Mouse (Mus musculus): ENCODE data around the gene Sgsm1. TPM values are rescaled to one million over a fixed set of nuclear protein-coding genes. Genes with fewer than 3 reads are reported as not detected.

Gene Sgsm1
- total RNA-seq, 2 experiments from 2014 or later = 0.52 to 1.1 TPM

DNA sequence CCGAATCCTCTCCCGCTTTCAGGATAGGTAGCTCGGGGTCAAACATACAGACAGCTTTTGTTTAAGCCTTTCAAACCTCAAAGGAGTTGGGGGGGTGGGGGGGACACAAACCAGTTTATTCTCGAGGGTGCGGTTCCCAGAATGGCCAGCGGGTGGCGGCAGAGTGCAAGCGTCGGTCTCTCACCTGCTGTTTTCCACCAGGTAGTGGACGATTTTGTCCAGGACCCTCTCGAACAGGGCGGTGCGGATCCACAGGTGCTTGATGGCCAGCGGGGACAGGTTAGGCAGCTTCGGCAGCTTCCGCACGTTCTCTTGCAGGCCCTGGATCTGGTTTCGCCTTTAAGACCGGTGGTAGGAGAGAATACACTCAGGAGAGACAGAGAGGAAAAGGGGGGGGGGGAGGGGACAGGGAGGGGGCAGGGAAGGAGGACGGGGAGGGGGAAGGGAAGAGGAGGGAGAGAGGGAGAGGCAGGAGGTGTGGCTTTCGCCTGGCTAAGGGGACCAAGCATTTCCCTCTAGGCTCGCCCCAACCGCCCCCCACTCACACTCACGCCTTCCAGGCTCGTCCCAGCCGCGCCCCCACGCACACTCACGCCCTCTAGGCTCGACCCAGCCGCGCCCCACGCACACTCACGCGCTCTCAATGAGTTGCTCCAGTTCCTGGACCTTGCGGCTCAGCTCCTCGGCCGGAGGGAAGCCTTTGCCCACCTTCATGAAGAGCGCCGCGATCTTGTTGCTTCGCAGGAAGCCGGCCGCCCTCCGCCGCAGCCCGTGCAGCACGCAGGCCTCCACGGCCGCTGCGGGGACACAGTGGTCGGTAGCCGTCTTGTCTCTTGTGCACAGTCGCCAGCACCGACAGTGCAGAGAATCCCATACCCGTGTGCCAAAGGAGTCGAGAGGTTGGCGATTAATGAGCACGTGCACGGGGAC lies 23.7 kb downstream of the Sgsm1 start:
- intact Hi-C loops (cut with DNase I) = no loop called here
- DNase-seq (ENCODE audit: low spot score) = no peak

DNA sequence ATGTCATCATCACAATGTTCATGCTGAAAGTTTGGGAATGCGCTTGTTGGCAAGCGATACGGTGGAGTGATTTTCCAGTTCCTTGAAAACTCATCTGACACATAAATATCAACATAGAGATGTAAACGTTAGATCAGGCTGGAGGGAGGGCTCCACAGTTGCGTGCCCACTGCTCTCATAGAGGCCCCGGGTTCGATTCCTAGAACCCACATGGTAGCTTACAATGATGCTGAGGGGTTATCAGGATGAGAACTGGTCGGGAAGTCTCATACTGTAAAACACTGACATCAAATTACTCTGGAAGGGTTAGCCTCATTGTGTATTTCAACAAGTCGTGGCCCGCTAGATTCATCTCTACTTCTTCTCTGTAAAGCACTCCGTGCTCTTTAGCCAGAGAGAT lies 24.5 kb downstream of the Sgsm1 start:
- no peak for DNase-seq (ENCODE audit: low spot score)
- intact Hi-C loops (cut with DNase I) = no loop called here

DNA sequence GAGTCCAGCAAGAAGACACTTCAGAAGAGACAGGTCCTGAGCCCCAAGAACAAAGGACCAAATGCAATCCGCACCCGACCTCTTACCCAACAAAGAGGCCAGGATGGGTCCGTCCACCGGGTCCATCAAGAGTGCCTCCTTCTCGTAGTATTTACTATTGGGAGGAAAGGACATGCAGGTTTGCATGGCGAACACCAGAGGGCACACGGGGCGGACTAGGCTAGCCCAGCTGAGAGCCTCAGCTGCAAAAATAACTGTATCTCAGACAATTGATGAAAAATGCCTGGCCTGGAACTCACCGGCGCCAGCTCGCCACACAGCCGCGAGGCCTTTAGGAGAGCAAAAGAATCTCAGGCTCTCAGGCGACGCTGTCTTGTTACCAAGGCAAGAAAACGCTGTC lies 25.0 kb downstream of the Sgsm1 start:
- DNase-seq (ENCODE audit: low spot score) = no peak
- intact Hi-C loops (cut with DNase I) = no loop called here

DNA sequence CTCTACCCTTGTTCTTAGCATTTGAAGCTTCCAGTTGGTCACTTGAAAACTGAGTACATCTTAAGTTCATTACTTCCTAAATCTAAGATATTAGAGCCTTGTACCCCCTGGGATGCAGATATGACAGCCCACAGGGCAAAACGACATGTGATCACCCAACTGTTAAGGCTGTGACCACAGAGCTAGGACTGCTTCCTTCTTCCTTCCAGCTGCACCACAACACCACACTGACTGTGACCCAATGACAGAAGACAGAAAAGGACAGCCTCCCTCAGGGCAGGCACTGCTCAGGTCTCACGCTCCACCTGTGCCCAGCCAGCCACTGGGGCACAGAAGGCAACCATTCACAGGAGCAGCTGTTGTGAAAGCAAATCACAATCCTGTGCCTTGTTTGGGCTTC lies 26.9 kb downstream of the Sgsm1 start:
- no peak for DNase-seq (ENCODE audit: low spot score)
- intact Hi-C loops (cut with DNase I) = no loop called here

DNA sequence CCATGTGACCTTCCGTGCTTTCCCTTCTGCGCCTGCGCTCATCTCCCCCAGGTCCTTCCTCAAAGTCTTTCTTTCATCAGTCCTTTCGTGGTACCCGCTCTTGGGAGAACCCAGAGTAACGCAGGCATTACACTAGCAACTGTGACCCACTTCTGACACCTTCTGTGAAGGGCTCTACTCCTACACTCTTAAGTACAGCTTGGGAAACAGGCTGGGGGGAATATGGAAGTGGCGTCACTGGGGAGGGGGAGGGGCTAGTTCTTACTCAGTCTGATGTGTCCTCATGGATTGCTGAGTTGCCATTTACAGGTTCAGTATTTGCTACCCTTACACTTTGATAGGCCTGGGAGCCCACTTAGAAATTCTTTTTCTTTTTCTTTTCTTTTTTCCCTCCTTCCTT lies 29.0 kb downstream of the Sgsm1 start:
- intact Hi-C loops (cut with DNase I) = no loop called here
- DNase-seq (ENCODE audit: low spot score) = no peak

DNA sequence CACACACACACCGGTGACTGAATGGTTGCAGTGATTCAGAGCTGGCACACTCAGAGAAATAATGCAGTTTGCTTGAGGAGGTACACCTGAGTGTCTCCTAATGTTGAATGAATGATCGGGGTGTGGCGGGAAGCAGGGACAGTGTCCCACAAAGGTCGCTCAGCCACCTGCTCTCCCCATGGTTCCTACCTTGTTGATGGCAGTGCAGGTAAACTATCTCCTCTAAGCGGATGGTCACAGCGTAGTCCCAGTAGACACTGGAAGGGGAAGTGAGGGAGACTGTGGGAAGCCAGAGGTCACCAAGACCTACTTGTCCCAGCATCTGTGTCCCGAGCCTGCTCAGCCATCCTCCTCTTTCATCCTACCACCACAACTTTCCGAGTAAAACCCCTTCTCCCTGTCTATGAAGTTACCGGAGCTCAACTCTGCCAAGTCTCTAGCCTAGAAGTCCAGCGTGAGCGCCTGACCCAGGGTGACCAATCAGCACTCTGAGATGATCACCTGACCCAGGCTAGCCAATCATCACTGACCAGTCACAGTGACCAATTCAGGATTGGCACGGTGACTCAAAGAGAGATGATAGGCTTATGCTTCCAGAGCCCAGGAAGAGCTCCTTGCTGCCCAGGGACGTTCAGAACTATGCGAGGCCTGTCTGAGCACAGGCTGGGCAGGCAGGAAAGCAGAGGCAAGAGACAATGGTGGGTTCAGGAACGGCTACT lies 30.3 kb downstream of the Sgsm1 start:
- no peak for DNase-seq (ENCODE audit: low spot score)
- intact Hi-C loops (cut with DNase I) = no loop called here

DNA sequence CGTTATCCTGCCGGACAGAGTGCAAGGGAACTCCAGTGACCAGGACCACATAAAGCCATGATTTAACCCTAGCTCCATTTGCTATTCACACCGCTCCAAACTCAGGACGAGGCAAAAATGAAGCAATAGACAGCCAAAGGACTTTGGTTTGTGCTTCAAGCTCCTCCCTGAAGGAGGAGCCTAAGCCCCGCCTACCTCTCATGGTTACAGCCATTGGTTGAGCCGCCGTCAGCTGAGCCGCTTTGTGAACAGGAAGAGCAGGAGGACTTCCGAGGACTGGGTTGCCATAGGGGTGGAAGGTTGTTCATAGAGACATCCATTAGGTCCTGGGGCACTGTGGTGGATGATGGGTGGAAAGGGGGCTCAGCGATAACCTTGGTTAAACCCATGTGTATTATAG lies 34.7 kb downstream of the Sgsm1 start:
- no peak for DNase-seq (ENCODE audit: low spot score)
- intact Hi-C loops (cut with DNase I) = no loop called here

DNA sequence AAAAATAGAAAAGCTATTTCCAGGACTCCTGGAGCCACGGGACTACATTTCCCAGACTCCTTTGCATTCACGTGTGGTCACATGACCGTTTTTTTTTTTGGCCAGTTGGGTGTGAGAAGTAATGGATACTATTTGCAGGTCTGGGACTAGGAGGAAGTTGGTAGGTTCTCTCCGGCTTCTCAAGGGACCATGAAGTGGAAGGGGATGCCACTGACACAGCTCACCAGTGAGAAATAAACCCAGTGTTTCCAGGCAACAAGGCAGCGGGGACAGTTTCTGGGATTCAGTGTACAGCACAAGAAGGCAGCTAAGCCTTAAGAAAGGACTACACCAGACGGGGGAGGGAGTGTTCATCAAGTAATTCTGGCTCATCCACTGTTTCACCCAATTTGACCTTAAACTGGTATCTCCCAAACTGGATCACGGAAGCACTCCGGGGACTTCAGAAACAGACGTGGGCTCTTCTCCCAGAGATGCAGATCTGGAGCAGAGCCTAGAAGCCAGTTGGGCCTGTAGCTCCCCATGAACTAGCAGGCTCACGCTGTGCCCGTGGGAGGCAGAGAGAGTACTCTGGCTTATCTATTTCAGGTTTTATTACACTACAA lies 39.3 kb downstream of the Sgsm1 start:
- intact Hi-C loops (cut with DNase I) = no loop called here
- no peak for DNase-seq (ENCODE audit: low spot score)

DNA sequence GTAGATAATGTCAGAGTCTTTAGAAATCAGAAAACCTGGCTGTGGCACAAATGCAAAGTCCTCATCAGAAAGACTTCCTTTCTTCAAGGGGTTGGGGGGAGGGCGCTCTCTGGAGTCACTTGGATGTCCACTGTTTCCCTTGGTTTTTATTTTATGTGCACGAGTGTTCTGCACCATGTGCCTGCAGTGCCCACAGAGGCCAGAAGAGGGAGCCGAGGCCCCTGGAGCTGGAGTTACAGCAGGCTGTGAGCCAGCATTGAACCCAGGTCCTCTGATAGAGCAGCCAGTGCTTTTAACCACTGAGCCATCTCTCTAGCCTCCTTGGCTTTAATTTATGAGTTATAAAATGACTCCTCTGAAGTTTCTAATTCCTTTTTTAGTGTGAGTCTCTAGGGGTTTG lies 40.5 kb downstream of the Sgsm1 start:
- no peak for DNase-seq (ENCODE audit: low spot score)
- intact Hi-C loops (cut with DNase I) = no loop called here

DNA sequence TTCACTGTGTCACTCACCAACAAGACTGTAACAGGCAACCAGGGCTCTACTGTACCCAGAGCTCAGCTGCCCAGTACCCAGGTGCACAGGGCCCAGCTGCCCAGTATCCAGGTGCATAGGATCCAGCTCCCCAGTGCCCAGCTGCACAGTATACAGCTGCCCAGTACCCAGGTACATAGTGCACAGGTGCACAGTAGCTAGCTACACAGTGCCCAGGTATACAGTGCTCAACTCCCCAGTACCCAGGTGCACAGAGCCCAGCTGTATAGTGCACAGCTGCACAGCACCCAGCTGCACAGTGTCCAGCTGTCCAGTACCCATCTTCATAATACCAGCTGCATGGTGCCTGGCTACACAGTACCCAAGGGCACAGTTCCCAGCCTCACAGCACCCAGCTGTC lies 42.3 kb downstream of the Sgsm1 start:
- no peak for DNase-seq (ENCODE audit: low spot score)
- intact Hi-C loops (cut with DNase I) = no loop called here

DNA sequence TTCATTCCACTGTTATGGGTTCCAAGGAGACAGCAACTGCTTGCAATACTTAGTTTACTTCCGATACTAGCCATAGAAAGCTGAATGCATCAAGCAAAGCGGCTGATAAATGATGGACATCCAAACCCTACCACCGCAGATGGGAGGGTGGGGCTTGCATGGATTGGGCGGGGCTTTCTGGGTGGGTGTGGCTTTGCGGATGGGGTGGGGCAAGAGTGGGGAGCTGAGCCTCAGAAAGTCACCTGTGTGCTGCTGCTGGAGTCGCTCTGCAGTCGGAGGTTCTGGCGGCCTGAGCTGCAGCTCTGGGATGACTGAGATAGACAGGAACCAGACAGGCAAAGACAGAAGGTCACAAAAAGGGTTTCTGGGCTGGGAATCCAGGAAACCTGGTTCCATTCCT lies 44.9 kb downstream of the Sgsm1 start:
- no peak for DNase-seq (ENCODE audit: low spot score)
- intact Hi-C loops (cut with DNase I) = no loop called here

DNA sequence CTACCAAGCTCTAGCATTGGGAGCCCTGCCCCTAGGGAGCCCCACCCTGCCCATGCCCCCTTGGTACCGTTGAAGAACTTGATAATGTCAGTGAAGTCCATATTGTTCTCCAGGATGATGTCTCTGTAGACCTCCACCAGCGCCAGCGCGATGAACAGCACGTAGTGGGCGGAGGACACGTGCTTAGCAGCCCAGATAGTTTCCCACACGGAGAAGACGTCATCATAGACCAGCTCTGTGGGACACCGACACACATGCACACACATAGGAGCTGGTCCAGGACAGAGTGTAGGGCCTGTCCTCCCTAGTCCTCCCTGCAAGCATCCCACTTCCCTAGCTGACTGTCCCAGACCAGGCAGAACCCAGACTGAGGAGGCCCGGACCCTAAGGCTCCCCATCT lies 59.8 kb downstream of the Sgsm1 start:
- no peak for DNase-seq (ENCODE audit: low spot score)
- intact Hi-C loops (cut with DNase I) = no loop called here

DNA sequence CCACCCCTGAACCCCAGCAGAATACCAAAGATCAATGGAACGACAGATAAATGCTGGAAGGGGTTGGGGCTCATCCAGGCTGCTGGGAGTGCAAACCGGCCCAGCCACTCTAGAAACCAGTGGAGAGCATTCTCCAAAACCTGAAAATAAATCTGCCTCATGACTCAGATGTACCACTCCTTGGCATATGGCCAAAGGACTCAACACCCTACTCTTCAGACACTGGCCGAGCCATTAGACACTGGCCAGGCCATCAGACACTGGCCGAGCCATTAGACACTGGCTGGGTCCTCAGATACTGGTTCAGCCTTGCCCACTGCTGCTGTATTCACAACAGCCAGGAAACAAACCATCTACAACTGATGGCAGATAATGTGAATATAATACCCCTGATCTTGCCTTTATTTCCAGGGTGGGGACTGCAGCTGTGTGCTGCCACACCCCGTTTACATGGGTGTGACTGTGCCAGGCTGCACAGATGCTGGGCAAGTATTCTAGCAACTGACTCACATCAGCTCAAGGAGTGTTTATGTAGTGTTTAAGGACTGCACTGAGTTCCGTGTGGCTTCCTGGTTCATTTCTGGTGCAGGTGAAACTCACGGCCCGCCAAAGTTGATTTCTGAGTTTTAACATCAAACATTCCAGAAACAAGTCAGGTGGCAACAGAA lies 61.2 kb downstream of the Sgsm1 start:
- DNase-seq (ENCODE audit: low spot score) = no peak
- intact Hi-C loops (cut with DNase I) = no loop called here

DNA sequence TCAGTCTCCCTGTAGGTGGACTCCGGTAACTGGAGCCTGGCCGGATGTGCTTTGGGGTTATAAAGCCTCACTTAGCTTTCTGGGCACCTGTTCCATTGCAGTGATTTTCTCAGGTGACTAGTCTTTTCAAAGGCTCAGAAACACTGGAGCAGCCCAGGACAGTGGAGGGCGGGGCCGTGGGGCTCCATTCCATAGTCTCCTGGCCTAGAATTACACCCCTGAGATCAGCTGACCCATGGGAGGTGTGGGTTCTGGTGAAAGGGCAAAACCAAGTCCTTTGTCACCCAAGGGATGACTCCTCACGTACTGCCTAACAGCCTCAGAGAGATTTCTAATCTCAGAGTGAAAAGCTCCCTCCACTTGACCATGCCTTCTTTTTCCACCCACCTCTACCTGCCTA lies 80.4 kb downstream of the Sgsm1 start:
- DNase-seq (ENCODE audit: low spot score) = no peak
- intact Hi-C loops (cut with DNase I) = no loop called here

DNA sequence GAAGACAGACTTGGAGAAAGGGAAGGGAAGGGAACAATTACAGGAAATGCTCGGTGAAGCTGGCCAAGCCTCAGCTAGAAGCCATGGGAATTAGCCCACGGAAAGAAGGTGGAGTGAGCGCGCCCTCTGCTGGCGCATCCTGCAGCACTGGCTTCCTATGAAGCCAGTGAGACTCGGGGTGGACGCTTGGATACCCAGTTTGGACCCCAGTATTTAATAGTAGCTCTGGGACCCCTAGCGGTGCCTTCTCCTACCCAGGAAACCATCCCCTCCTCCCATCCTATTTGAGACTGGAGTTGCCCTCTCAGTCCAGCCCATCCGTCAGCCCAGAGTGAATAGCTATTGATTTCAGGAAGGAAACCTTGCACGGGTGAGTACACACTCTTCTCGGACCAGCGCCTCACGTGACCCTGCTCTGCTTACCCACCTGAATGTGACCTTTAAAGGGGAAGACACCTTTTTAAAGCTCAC lies 83.9 kb downstream of the Sgsm1 start, which contains the start of gene Tmem211:
Tmem211 (plus strand) TSS at position 278 of the 471 bp plus-strand sequence.
- intact Hi-C loops (cut with DNase I) = loop anchor here (1.0 to 2.0 kb wide), 2 partner anchors 46 to 128 kb away; no protein-coding TSS in a partner anchor
- DNase-seq (ENCODE audit: low spot score) = peak; percentile 73

DNA sequence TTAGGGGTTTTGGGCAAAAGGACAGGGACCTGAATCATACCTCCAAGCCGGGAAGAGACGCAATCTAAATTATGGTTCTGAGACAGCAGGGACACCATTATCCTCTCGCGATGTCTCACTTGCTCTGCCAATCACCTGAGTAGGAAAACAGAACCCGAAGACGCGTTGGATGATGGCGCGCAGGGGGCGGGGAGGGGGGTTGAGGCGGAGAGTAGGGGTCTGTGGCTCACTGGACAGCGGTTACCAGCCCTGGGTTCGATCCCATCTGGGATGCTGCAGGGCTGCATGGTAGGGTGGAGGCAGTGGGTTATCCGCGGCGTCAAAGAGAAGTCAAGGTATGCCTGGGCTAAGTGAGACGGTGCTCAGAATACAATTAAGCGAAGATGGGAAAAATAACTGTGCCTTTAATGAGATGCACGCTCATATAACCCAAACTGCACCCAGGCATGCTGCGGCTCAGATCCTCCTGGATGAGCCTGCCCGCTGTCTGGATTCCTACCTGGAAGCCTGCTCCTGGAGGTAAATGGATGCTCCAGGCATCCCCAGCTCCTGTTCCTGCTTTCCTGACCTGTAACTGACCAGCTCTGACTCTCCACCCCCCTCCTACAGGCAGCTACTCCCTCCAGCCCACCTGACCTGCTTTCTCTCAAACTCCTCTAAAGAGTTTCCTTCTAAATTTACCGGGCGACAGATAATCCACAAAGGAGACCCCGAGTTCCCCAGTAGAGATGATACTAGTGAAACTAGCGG lies 84.7 kb downstream of the Sgsm1 start:
- intact Hi-C loops (cut with DNase I) = loop anchor here (1.0 to 2.0 kb wide), 3 partner anchors 46 to 127 kb away; no protein-coding TSS in a partner anchor
- no peak for DNase-seq (ENCODE audit: low spot score)

DNA sequence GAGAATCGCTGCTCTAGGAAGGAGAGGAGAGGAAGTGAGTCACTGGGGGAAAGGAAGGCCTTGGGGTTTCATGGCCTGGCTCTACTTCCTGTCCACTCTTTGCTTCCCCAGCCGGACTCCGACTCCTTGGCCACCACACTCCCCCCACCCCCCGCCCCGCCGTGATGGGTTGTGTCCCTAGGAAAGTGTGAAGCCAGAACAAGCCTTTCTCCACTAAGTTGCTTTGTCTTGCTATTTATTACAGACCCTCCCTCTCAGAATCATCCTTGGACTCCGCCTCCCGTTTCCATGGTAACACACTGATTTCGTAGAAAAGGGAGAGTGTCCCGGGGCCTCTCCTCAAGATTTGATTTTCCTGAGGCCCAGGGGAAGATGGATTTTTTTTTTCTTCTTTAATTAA lies 85.3 kb downstream of the Sgsm1 start:
- intact Hi-C loops (cut with DNase I) = loop anchor here (1.0 kb wide), 1 partner anchor 50 kb away; no protein-coding TSS in a partner anchor
- DNase-seq (ENCODE audit: low spot score) = no peak

DNA sequence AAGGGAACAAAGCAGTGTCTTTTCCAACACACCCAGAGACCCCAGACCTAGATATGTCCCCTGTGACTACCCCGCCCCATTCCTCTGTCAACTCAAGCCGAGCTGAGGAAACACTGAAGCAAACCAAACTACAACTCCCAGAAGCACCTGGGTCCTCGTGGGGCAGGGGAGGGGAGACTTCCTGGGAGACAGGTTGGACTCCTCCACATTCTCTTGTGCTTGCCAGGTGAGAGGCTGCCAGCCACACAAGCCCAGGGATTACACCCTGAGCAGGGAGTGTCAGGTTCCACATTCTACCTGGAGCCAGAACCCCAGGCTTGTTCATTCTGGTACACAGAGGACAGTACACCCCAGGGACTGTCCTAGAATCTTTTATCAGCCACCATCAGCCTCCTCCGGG lies 86.7 kb downstream of the Sgsm1 start:
- intact Hi-C loops (cut with DNase I) = no loop called here
- no peak for DNase-seq (ENCODE audit: low spot score)

DNA sequence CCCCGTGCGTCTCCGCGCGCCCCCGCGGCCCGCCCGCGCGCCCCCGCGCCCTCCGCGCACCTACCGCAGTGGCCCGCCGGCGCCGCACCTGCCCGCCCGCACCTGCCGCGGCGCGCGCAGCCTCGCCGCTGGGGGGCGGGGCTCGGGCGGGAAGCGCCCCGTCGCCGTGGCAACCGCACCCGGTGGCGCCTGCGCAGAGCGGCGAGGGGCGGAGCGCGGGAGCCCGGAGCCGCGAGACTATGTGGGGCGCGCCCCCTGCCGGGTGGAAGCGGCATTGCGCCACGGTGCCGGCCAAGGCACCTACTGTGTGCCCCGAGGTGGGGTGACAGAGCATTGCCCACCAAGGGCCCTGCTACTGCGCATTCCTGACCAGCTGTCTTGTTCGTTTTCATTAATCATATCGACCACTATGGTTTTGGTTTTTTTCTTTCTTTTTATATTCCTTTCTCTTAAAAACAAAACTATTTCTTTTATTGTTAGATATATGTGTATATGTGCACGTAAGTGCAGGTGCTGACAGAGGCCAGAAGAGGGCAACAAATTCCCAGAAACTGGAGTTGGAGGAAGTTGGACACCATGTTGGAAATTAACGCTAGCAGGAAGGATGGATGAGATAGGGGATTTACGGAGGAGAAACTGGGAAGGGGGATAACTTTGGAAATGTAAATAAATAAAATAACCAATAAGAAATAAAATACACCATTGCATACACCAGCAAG lies 89.3 kb downstream of the Sgsm1 start, which contains the start of gene 2900026A02Rik:
2900026A02Rik (minus strand) TSS at position 90 of the 719 bp plus-strand sequence.
- DNase-seq (ENCODE audit: low spot score) = peak; percentile 67

More for the DNA sequence above, 89.3 kb downstream of the Sgsm1 start, which contains the start of gene 2900026A02Rik:
- intact Hi-C loops (cut with DNase I) = loop anchor here (1.0 kb wide), 1 partner anchor 41 kb away; no protein-coding TSS in a partner anchor

All from heart, postnatal 25 days (tissue).